Mouse (Mus musculus) cerebellum, postnatal 10 days (tissue): ENCODE data around the gene Gm21117.
"Not testable (repeated sequence)": the region's sequence is repeated elsewhere in the genome, so short reads cannot be mapped to it uniquely, and the experiment has no call there.

Experiments used
- DNase-seq, 2 experiments: peaks; one replicate each; pipeline ENCODE4 v3.0.0; 2021; ENCODE audit warnings: mixed read lengths in 2 of 2

Gene Gm21117

DNA sequence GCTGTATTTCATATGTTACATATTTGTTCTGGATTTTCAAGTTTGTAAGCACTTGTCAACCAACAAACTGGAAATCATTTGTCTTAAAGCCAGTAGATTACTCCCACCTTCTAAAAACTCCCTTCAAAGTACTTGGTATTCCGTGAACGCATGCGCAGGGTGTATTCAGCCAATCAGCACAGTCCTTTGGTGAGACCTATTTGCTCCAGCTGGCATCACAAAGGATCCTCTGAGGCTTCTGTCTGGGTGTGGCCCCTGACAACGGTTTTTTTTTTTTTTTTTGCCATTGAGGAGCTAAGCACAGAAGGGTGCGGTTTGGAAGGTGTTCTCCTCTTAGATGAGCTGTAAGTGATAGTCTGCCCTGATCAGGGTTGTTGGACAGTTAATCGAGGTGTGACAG is at the start of gene Gm21117:
Gm21117 (plus strand) TSS at position 301 of the 400 bp plus-strand sequence.
- not testable (repeated sequence) for DNase-seq
